Mouse (Mus musculus) liver, embryonic 11.5 days (tissue): ENCODE measurements around the gene Ylpm1. TPM values are rescaled to one million over a fixed set of nuclear protein-coding genes. Genes with fewer than 3 reads are reported as not detected.

Source experiments
- polyA plus RNA-seq: library from polyadenylated mRNA; unstranded; fragments of >200 nt; fragmentation: Nextera tagmentation; extraction: Ambion mirVana; gene quantifications from 2 replicates; pipeline ENCODE4 v1.2.1, GENCODE M21; 2014

The Ylpm1 gene
- polyA plus RNA-seq, 1 experiment from 2014 or later = 30.7 TPM

Other genes starting within 250 kb of the Ylpm1 start
- gene Npc2, start 223.2 kb upstream of the Ylpm1 start, polyA plus RNA-seq = 40.3 and 41.7 TPM in 2 replicates
- gene Isca2, start 223.1 kb upstream of the Ylpm1 start, polyA plus RNA-seq = 139 TPM in 2 replicates
- gene Ltbp2, start 119.8 kb upstream of the Ylpm1 start, polyA plus RNA-seq = 0.16 and 0.29 TPM in 2 replicates
- gene Fcf1, start 25.4 kb upstream of the Ylpm1 start, polyA plus RNA-seq = 205 and 215 TPM in 2 replicates
- gene Arel1, start 25.4 kb upstream of the Ylpm1 start, polyA plus RNA-seq = 19.6 and 22.9 TPM in 2 replicates
- 3.8 and 4.3 TPM in 2 replicates for gene Prox2, start 114.4 kb downstream of the Ylpm1 start, polyA plus RNA-seq
- gene Dlst, start 114.5 kb downstream of the Ylpm1 start, polyA plus RNA-seq = 139 and 143 TPM in 2 replicates
- gene Rps6kl1, start 154.9 kb downstream of the Ylpm1 start, polyA plus RNA-seq = 0.99 and 1.1 TPM in 2 replicates
- 4.0 and 5.7 TPM in 2 replicates for gene Pgf, start 181.5 kb downstream of the Ylpm1 start, polyA plus RNA-seq
- 75.6 and 86.5 TPM in 2 replicates for gene Eif2b2, start 223.2 kb downstream of the Ylpm1 start, polyA plus RNA-seq